Mouse (Mus musculus) bone marrow, adult 2 months (tissue): ENCODE results near the gene Pls1.

ENCODE experiments used
- CTCF ChIP-seq: fragments of 200-500 bp; IDR thresholded peaks from 2 replicates; pipeline ENCODE4 v1.5.1; 2011; ENCODE audit warnings: low read length, control low read depth; ENCODE audit not compliant: control insufficient read depth, insufficient read depth
- POLR2A ChIP-seq: fragments of 200-500 bp; IDR thresholded peaks from 2 replicates; pipeline ENCODE4 v1.6.1; 2011; ENCODE audit warnings: low read depth, mild to moderate bottlenecking, control low read depth, low read length, borderline replicate concordance; ENCODE audit not compliant: control insufficient read depth

DNA sequence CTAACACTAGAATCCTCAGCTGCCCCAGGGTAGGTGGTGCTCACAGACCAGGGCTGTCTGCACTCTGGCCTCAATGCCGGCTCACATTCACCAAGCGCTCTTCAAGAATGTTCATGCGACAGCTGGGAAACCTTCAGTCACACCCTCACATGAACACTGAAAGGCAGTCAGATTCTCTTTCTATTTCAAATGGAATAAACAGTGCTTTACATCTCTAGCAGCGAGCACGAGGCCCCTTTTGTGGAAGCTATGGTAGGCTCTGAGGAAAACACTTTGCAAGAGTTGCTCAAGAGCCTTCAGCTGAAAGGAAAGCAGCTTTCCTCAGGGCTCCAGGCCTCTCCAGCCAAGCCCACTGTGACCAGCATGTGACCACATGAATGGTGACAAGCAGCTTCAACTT lies 139.7 kb downstream of the Pls1 start:
- no peak for TF ChIP-seq CTCF
- no peak for TF ChIP-seq POLR2A
